Mouse (Mus musculus): ENCODE measurements at regions not wholly inside any gene's neighbourhood (a gene's known extent, or its start where the extent isn't known, plus 50 kb on each side); places are given as distances from the start of the nearest gene placed in this dataset.

GRCm38 (mm10) chr9:41412174-41412757, 250.8 kb upstream of the Ubash3b start:
- DNase-seq (ENCODE audit: extremely low spot score in 1 of 2, low spot score in 1 of 2), result no peak

DNA sequence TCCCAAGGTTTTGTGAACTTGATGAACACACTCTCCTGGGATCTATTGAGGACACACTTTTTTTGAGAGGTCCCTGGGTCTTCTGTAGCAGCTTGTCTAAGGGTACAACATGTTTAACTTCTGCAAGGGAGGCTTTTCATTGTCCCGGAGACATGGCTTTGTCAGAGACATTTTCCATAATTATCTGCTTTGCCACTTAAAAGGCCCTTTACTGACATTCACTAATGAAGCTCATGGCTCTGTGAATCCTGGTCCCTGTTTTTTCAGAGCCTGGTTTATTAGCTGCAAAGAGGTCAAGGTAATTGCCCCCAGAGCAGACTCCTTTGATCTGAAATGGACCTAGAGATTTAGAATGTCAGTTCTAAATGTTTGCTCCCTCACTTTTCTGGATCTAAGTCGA, 246.8 kb upstream of the Ubash3b start:
- DNase-seq (ENCODE audit: extremely low spot score in 1 of 2, low spot score in 1 of 2), result no peak

DNA sequence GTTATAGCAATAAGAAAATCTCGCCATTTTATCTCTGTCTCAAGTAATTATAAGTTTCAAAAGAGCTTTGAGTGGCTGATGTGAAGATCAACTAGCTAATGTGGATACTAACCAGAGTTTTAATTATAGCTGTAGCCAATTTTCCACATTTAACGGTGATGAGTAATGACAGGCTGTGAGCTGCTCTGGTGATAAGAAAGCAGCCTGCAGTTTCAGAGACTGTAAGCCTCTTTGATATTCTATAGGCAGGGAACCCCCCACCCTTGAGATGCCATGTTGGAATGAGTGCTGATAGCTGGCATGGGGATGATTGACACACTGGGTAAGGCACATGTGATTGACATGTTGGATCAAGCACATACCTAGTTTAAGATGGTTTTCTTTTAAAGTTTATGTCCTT, 245.6 kb upstream of the Ubash3b start:
- no peak for DNase-seq (ENCODE audit: extremely low spot score in 1 of 2, low spot score in 1 of 2)

GRCm38 (mm10) chr9:41402942-41403341, 241.4 kb upstream of the Ubash3b start:
- no peak for DNase-seq (ENCODE audit: extremely low spot score in 1 of 2, low spot score in 1 of 2)

GRCm38 (mm10) chr9:41400950-41401349, 239.5 kb upstream of the Ubash3b start:
- DNase-seq (ENCODE audit: extremely low spot score in 1 of 2, low spot score in 1 of 2), result no peak

- DNase-seq (ENCODE audit: extremely low spot score in 1 of 2, low spot score in 1 of 2), result no peak
These were observed 234.0 kb upstream of the Ubash3b start for GRCm38 (mm10) chr9:41395471-41395870.

GRCm38 (mm10) chr9:41391591-41392320, 230.3 kb upstream of the Ubash3b start:
- DNase-seq (ENCODE audit: extremely low spot score in 1 of 2, low spot score in 1 of 2), result no peak

GRCm38 (mm10) chr9:41379283-41379682, 217.8 kb upstream of the Ubash3b start:
- no peak for DNase-seq (ENCODE audit: extremely low spot score in 1 of 2, low spot score in 1 of 2)

DNA sequence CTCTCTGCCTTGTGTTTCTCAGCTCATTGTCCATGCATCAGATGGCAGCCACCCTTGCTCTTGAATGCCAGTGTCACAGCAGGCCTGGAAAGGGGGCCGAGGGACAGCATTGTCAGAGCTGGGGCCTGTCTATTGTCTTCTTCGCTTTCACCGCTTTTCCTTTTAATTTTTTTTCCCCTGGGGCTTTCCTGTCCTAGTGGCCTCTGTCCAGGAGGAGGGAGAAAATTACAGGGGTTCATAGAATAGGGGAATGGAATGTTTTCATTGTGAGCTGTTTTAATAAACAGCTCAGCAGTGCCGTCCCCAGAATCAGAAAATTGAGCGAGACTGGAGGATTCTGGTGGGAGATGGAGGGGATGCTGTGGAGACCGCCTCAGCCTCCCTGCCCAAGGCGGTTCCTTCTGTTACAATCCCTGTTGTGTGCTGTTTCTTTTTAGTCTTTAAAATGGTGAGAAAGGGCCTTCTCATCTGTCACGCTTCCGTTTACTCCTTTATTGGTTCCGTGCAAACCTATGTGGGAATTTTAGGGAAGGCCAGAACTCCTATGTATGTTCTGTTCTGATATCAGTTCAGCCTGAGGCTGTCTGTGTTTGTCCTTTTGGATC, 217.2 kb upstream of the Ubash3b start:
- no peak for DNase-seq (ENCODE audit: extremely low spot score in 1 of 2, low spot score in 1 of 2)

- DNase-seq (ENCODE audit: extremely low spot score in 1 of 2, low spot score in 1 of 2), result peak in 1 of 2 experiments; percentile 16
These were observed 216.5 kb upstream of the Ubash3b start for GRCm38 (mm10) chr9:41377701-41378626.

DNA sequence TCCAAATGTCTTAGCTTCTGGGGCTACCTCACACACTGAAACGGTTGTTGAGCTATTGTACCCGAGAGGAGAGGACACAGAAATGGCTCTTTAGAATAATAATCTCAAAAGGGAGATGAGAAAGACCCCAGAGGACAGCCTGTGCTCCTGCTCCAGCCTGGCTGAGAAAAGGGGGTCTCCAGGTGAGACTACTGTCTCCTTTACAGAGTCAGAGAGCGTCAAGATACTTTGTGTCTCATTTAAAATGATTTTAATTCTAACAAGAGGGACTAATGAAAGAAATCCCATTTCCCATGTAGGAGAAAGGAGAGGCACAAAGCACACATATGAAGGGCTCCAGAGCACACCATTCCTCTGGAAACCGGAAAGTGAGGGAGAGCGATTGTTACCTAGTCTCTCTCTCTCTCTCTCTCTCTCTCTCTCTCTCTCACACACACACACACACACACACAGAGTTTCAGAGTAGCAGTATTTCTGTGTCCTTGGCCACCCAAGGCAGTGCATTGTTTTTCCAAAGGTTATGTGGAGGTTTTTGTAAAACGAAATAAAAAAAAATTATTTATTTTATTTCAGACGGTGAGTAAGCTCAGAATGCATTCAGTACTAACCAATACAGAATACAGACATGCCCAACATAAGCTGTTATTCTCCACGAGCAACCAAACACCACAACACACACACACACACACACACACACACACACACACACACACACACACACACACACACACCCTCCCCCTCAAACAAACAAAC, 215.6 kb upstream of the Ubash3b start:
- DNase-seq (ENCODE audit: extremely low spot score in 1 of 2, low spot score in 1 of 2), result no peak

- DNase-seq (ENCODE audit: extremely low spot score in 1 of 2, low spot score in 1 of 2), result peak; percentile 46 to 56
These were observed 214.6 kb upstream of the Ubash3b start for GRCm38 (mm10) chr9:41375984-41376651.

- no peak for DNase-seq (ENCODE audit: extremely low spot score in 1 of 2, low spot score in 1 of 2)
These were observed 213.3 kb upstream of the Ubash3b start for GRCm38 (mm10) chr9:41374591-41375481.

GRCm38 (mm10) chr9:41366405-41366804, 204.9 kb upstream of the Ubash3b start:
- no peak for DNase-seq (ENCODE audit: extremely low spot score in 1 of 2, low spot score in 1 of 2)

DNA sequence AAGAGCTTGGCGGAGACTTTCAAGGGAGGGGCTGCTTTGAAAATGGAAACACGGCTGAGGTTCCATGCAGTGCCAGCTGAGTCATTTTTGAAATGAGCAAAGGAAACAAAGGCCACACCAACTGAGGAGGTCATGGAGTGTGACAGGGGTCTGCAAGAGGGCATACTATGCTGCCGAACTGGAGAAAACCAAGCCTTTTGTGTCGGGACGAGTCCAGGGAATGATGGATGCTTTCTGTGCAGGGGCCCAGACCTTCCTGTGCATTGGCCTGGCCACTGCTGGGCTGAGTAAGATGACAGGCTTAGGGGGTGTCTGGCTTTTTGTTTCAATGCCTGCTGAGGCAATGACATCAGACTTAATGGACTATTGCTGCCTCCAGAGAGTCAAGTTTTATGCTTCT, 203.8 kb upstream of the Ubash3b start:
- no peak for DNase-seq (ENCODE audit: extremely low spot score in 1 of 2, low spot score in 1 of 2)

GRCm38 (mm10) chr9:41364442-41365250, 203.1 kb upstream of the Ubash3b start:
- DNase-seq (ENCODE audit: extremely low spot score in 1 of 2, low spot score in 1 of 2), result no peak

DNA sequence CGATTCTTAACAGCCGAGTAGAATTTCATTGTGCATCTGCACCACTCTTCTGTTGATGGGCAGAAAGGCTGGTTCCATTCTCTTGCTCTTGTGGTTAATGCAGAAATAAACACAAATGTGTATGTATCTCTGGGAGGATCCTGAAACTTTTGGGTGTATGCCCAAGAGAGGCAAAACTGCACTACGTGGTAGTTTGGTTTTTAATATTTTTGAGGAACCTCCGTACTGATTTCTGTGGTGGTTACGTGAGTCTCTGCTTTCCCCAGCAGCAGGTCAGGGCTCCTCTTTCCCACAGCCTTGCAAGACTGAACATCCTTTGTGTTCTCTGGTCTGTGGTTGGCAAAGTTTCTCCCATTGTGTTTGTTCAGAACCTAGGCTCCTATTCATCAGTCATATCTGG, 198.9 kb upstream of the Ubash3b start:
- no peak for DNase-seq (ENCODE audit: extremely low spot score in 1 of 2, low spot score in 1 of 2)

GRCm38 (mm10) chr9:41359286-41359685, 197.8 kb upstream of the Ubash3b start:
- no peak for DNase-seq (ENCODE audit: extremely low spot score in 1 of 2, low spot score in 1 of 2)
